Mouse (Mus musculus): ENCODE results near the gene Sec14l1. TPM values are rescaled to one million over a fixed set of nuclear protein-coding genes. Genes with fewer than 3 reads are reported as not detected.
A peak's percentile ranks its signal among the peaks of the same experiment; 100 is the strongest.

Gene Sec14l1
- polyA plus RNA-seq, 1 experiment from 2014 or later: 43.6 TPM

DNA sequence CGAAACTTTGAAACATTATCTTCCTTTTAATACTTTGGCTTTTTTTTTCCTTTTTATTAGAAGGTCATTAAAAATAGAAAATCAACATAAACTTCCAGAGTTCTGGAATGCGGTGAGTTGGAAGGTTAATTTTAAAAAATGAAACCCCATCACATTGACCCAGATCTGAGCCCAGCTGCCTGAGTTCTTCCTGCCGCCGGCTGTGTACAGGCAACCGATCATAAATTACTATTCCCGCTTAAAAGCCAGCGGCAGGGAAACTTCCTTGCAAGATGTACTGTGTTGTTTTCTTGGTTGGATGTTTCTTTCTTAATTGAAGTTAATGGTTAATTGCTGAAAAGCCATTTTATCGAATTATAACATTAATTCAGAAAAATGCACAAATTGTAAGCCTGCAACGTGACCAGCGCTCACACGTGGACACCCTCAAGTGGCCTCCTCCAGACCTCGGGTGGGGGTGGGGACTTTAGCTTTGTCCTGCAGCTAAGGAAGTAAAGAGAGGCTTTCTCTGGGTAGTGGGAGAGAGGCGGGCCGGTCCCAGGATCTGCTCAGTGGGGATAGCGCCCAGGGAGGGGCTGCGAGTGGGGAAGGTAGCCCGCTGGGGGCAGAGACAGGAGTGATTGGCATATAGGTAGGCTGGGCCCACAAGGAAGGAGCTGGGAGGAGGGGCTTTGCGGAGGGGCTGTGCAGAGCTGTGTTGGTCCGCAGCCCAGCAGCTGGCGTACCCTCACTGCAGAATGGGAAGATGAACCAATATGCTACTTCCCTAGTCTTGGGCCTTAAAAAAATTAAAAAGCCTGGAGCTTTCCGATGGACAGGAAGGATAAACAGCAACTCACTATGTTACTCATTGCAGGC lies 70.3 kb downstream of the Sec14l1 start:
- Histone ChIP-seq H3K9me3 (replicated peaks; ENCODE audit: control insufficient read depth, low read length) (peaks cover 8% of the 10 kb centered on the region), H3K9ac (ENCODE audit: low read length) (no peak overlapping the region), H3K36me3 (ENCODE audit: control insufficient read depth, insufficient read depth, low read length) (no peaks in the 10 kb centered on the region), H3K4me1 (ENCODE audit: control insufficient read depth, insufficient read depth, low read length) (no peaks in the 10 kb centered on the region), H3K27me3 (replicated peaks; ENCODE audit: control insufficient read depth, insufficient read depth, low read length) (no peaks in the 10 kb centered on the region), H3K4me2 (ENCODE audit: low read length) (no peak overlapping the region), H3K4me3 (ENCODE audit: low read depth, low read length) (no peak overlapping the region), H3K27ac (ENCODE audit: low read depth, low read length) (no peak overlapping the region)
- 59% methylated on average over 21 of the region's 21 CpGs for WGBS
- ATAC-seq (no peak), DNase-seq (ENCODE audit: low spot score) (no peak)

DNA sequence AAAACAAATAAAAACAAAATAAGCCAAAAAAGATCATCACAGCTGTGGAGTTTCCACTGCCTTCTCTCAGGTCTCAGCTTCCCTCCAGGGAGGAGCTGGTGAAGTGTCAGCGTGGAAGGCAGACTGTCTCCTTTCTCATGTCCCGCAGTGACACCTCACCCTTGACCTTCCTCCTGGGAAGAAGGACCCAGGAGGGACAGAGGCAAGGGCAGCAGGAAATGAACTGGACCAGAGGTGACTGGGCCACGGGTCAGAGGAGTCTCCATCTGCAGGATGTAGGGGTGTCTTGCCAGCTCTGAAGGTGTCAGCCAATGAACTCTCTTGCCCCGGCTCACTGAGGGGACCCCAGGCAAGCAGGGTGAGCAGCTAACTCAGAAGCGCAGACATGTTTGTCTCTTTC lies 76.6 kb downstream of the Sec14l1 start:
- no peaks in the 10 kb centered on the region for H3K27me3 ChIP-seq (replicated peaks; ENCODE audit: control insufficient read depth, insufficient read depth, low read length)
- no peak overlapping the region for H3K27ac ChIP-seq (ENCODE audit: low read depth, low read length)
- H3K4me2 ChIP-seq (ENCODE audit: low read length): no peak overlapping the region
- H3K9me3 ChIP-seq (replicated peaks; ENCODE audit: control insufficient read depth, low read length): no peaks in the 10 kb centered on the region
- H3K9ac ChIP-seq (ENCODE audit: low read length): no peak overlapping the region
- ATAC-seq (no peak), DNase-seq (ENCODE audit: low spot score) (no peak)
- H3K4me1 ChIP-seq (ENCODE audit: control insufficient read depth, insufficient read depth, low read length): no peaks in the 10 kb centered on the region
- no peaks in the 10 kb centered on the region for H3K36me3 ChIP-seq (ENCODE audit: control insufficient read depth, insufficient read depth, low read length)
- H3K4me3 ChIP-seq (ENCODE audit: low read depth, low read length): no peak overlapping the region
- WGBS: 79% methylated on average over 5 of the region's 5 CpGs

DNA sequence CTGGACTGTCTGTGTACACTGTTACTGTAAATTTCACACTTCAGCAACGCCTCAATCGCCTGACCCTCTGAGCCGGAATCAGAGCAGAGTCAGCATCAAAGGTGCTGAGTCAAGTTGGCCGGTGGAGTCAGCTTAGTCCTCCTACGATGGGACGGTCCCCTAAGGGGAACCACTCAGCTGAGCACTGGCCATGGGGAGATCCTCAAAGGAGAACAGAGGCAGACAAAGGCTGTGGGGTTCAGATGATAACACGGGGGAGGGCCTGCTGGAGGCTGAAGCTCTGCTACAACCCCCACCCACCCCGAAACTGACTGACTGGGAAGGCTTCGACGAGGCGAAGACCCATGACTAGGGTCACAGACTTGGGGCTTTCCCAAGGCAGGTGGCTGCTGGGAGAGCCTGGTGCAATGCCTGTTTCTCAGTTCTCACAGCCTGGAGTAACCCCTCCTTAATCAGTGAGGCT lies 79.5 kb downstream of the Sec14l1 start:
- no peaks in the 10 kb centered on the region for H3K9me3 ChIP-seq (replicated peaks; ENCODE audit: control insufficient read depth, low read length)
- DNase-seq (ENCODE audit: low spot score) (no peak), ATAC-seq (no peak)
- no peak overlapping the region for H3K27ac ChIP-seq (ENCODE audit: low read depth, low read length)
- no peak overlapping the region for H3K4me3 ChIP-seq (ENCODE audit: low read depth, low read length)
- no peak overlapping the region for H3K9ac ChIP-seq (ENCODE audit: low read length)
- WGBS: 80% methylated on average over 11 of the region's 11 CpGs
- no peak overlapping the region for H3K4me2 ChIP-seq (ENCODE audit: low read length)
- H3K4me1 ChIP-seq (ENCODE audit: control insufficient read depth, insufficient read depth, low read length): peaks cover 2% of the 10 kb centered on the region; the same call in 1 of the 2 replicates
- peaks cover 8% of the 10 kb centered on the region for H3K27me3 ChIP-seq (replicated peaks; ENCODE audit: control insufficient read depth, insufficient read depth, low read length)
- no peaks in the 10 kb centered on the region for H3K36me3 ChIP-seq (ENCODE audit: control insufficient read depth, insufficient read depth, low read length)

DNA sequence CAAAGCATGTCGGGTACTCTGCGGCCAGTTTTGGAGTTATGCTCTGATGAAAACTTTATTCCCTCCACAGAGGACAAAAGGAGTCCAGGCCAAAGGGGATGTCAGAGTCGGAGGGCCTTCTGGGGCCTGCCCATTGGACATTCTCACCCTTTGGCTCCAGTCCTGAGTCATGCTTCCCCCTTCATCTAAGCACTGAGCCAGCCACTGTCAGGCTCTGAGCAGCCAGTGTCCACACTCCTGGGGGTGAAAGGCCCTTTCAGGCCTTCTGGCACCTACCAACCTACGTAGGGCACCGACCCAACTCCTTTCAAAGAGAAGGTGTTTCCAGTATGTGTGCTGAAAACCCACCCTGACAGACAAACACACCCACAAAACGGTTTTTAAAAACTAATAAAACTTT lies 80.6 kb downstream of the Sec14l1 start:
- WGBS: 92% methylated on average over 6 of the region's 6 CpGs
- H3K9me3 ChIP-seq (replicated peaks; ENCODE audit: control insufficient read depth, low read length): no peaks in the 10 kb centered on the region

DNA sequence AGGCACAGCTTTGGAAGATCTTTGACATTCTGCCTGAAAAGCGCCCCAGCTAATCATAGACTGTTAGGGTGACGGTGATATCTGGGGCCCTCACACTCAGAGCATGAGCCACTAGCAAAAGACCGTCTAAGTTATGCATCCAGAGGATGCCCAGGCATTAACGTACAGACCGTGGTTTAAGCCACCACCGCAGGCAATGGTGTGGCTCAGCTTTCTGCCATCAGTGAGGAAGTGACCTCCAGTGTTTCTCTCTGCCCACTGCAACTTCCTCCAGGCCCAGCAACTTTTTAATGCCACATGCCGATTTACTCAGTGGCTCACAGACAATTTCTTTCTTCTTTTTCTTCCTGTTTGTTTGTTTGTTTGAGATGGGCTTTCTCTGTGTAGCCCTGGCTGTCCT lies 81.7 kb downstream of the Sec14l1 start:
- Histone ChIP-seq H3K27me3 (replicated peaks; ENCODE audit: control insufficient read depth, insufficient read depth, low read length) (peaks cover 23% of the 10 kb centered on the region), H3K36me3 (ENCODE audit: control insufficient read depth, insufficient read depth, low read length) (no peaks in the 10 kb centered on the region), H3K4me2 (ENCODE audit: low read length) (no peak overlapping the region), H3K27ac (ENCODE audit: low read depth, low read length) (no peak overlapping the region), H3K9me3 (replicated peaks; ENCODE audit: control insufficient read depth, low read length) (no peaks in the 10 kb centered on the region), H3K9ac (ENCODE audit: low read length) (no peak overlapping the region), H3K4me1 (ENCODE audit: control insufficient read depth, insufficient read depth, low read length) (peaks cover 4% of the 10 kb centered on the region; the same call in 1 of the 2 replicates), H3K4me3 (ENCODE audit: low read depth, low read length) (no peak overlapping the region)
- DNase-seq (ENCODE audit: low spot score) (no peak), ATAC-seq (no peak)
- WGBS: 90% methylated on average over 7 of the region's 7 CpGs

More for the DNA sequence above, 80.6 kb downstream of the Sec14l1 start:
- H3K4me3 ChIP-seq (ENCODE audit: low read depth, low read length): no peak overlapping the region
- peaks cover 4% of the 10 kb centered on the region; the same call in 1 of the 2 replicates for H3K4me1 ChIP-seq (ENCODE audit: control insufficient read depth, insufficient read depth, low read length)
- DNase-seq (ENCODE audit: low spot score) (no peak), ATAC-seq (no peak)
- no peak overlapping the region for H3K27ac ChIP-seq (ENCODE audit: low read depth, low read length)
- H3K9ac ChIP-seq (ENCODE audit: low read length): no peak overlapping the region
- H3K36me3 ChIP-seq (ENCODE audit: control insufficient read depth, insufficient read depth, low read length): no peaks in the 10 kb centered on the region
- peaks cover 16% of the 10 kb centered on the region for H3K27me3 ChIP-seq (replicated peaks; ENCODE audit: control insufficient read depth, insufficient read depth, low read length)
- no peak overlapping the region for H3K4me2 ChIP-seq (ENCODE audit: low read length)

DNA sequence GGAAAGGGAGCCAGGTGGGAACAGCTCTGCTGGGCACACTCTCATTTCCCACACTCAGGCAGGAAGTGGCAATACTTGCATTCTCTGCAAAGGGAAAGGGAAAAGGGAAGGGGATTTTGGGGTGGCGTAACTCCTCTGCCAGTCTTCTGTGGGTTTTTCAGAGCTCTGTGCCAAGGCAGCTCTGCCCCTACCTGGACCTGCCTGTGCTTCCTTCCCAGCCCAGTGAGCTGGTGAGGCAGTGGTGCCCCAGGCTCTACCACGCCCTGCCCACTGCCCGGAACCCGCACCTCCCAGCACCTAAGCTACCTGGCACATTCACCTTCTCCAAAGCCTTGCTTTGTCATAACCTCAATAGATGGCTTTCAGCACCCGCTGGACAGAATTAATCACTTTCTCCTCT lies 83.2 kb downstream of the Sec14l1 start:
- no peaks in the 10 kb centered on the region for H3K36me3 ChIP-seq (ENCODE audit: control insufficient read depth, insufficient read depth, low read length)
- no peak overlapping the region for H3K4me3 ChIP-seq (ENCODE audit: low read depth, low read length)
- peaks cover 23% of the 10 kb centered on the region for H3K27me3 ChIP-seq (replicated peaks; ENCODE audit: control insufficient read depth, insufficient read depth, low read length)
- DNase-seq (ENCODE audit: low spot score): no peak
- H3K4me2 ChIP-seq (ENCODE audit: low read length): no peak overlapping the region
- no peak overlapping the region for H3K9ac ChIP-seq (ENCODE audit: low read length)
- no peak for ATAC-seq
- H3K9me3 ChIP-seq (replicated peaks; ENCODE audit: control insufficient read depth, low read length): no peaks in the 10 kb centered on the region
- no peak overlapping the region for H3K27ac ChIP-seq (ENCODE audit: low read depth, low read length)
- H3K4me1 ChIP-seq (ENCODE audit: control insufficient read depth, insufficient read depth, low read length): peaks cover 4% of the 10 kb centered on the region; the same call in 1 of the 2 replicates
- 82% methylated on average over 5 of the region's 5 CpGs for WGBS

DNA sequence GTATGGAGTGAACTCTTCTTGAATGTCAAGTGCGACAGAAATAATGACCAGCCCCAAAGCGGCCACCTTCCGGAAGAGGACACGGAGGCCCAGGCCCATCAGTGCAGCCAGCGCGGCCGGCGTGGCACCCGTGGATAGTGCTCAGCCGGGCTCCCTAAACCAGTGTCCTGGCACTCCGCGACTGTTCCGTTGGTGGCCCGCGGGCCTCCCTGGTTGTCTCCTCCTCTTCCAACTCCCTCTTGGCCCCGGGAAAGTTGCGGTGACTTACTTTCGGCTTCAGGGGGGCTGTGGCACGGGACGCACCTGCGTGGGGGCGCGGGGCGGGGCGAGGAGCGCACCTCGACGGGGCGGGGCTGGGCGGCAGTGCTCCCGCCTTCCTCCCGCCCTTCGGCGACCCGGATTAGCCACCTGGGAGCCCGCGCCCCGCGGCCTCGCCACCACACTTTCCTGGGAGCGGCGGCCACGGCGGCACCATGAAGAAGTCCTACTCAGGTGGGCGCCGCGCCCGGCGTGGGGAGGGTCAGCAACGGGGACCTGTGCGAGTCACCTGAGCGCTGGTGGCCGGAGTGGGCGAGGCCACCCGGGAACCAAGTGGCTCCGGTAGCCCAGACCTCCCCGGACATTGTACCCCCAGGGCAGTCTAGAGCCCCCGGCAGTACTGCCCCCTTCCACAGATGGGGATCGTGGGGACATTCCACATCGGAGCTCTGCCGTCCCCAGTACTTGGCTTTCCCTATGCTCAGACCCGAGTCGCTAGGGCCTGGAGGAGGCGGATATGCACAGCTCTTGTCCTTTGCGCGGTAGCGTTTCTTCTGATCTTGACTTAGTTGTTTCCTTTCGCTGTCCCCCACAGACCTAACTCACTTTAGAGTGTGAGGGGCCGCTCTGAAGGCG lies 84.6 kb downstream of the Sec14l1 start, which contains the start of gene Sept9:
TSS of gene Sept9 (plus strand) at position 380 of the 894 bp plus-strand sequence.
- ATAC-seq (no peak), DNase-seq (ENCODE audit: low spot score) (no peak)
- Histone ChIP-seq H3K9me3 (replicated peaks; ENCODE audit: control insufficient read depth, low read length) (no peaks in the 10 kb centered on the region), H3K27ac (ENCODE audit: low read depth, low read length) (no peak within 1 kb of the TSS), H3K27me3 (replicated peaks; ENCODE audit: control insufficient read depth, insufficient read depth, low read length) (peaks cover 23% of the 10 kb centered on the region), H3K36me3 (ENCODE audit: control insufficient read depth, insufficient read depth, low read length) (no peaks in the 10 kb centered on the region), H3K4me1 (ENCODE audit: control insufficient read depth, insufficient read depth, low read length) (peaks cover 4% of the 10 kb centered on the region; the same call in 1 of the 2 replicates), H3K4me2 (ENCODE audit: low read length) (peak within 1 kb of the TSS; percentile 57), H3K9ac (ENCODE audit: low read length) (peak within 1 kb of the TSS; percentile 29; the same call in 1 of the 2 replicates), H3K4me3 (ENCODE audit: low read depth, low read length) (peak within 1 kb of the TSS; percentile 32)
- under 1% methylated on average over 69 of the region's 70 CpGs for WGBS

DNA sequence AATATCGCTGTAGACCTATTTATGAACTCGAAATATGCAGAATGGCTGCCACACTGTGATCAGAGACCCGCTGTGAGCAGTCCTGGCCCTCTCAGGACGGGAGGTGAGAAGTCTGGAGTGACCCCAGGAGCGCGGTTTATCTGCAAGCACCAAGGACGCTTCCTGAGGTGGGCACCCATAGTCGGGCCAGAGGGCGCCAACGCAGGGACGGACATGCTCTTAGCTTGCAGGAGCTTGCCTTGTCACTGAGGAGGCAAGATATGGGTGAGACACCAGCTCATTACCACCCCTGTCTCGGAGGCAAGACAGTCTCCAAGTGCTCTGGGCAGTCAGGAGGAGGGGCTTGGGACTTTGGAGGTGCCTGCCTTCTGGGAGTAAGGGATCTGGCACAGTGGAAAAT lies 86.9 kb downstream of the Sec14l1 start:
- H3K4me1 ChIP-seq (ENCODE audit: control insufficient read depth, insufficient read depth, low read length): peaks cover 4% of the 10 kb centered on the region; the same call in 1 of the 2 replicates
- no peaks in the 10 kb centered on the region for H3K9me3 ChIP-seq (replicated peaks; ENCODE audit: control insufficient read depth, low read length)
- H3K36me3 ChIP-seq (ENCODE audit: control insufficient read depth, insufficient read depth, low read length): no peaks in the 10 kb centered on the region
- no peak overlapping the region for H3K4me2 ChIP-seq (ENCODE audit: low read length)
- peaks cover 23% of the 10 kb centered on the region for H3K27me3 ChIP-seq (replicated peaks; ENCODE audit: control insufficient read depth, insufficient read depth, low read length)
- no peak for DNase-seq (ENCODE audit: low spot score)
- H3K9ac ChIP-seq (ENCODE audit: low read length): no peak overlapping the region
- no peak for ATAC-seq
- WGBS: 87% methylated on average over 12 of the region's 12 CpGs
- no peak overlapping the region for H3K4me3 ChIP-seq (ENCODE audit: low read depth, low read length)
- H3K27ac ChIP-seq (ENCODE audit: low read depth, low read length): no peak overlapping the region
